Mouse (Mus musculus) kidney, embryonic 14.5 days (tissue): ENCODE measurements around the gene Abhd12. TPM values are rescaled to one million over a fixed set of nuclear protein-coding genes. Genes with fewer than 3 reads are reported as not detected.

Source experiments
- ATAC-seq: fragments of 200-750 bp; cut with Nextera tagmentation; 2 replicates; pipeline ENCODE4 v1.8.0; 2017; ENCODE audit warnings: moderate number of reproducible peaks, mild to moderate bottlenecking, moderate TSS enrichment, moderate library complexity; ENCODE audit not compliant: low FRiP score, low TSS enrichment
- H3K27ac ChIP-seq: fragments of 300-500 bp; sonication (generic); 2 replicates; pipeline ENCODE4 v1.5.1; 2014; ENCODE audit warnings: low read depth, mild to moderate bottlenecking, low read length, moderate library complexity, mixed read lengths
- H3K27me3 ChIP-seq: fragments of 300-500 bp; sonication (generic); 2 replicates; pipeline ENCODE4 v1.6.1; 2014; ENCODE audit warnings: mild to moderate bottlenecking, low read length; ENCODE audit not compliant: control insufficient read depth, insufficient read depth
- H3K36me3 ChIP-seq: fragments of 300-500 bp; sonication (generic); 2 replicates; pipeline ENCODE4 v1.6.1; 2014; ENCODE audit warnings: low read length, mixed read lengths; ENCODE audit not compliant: control insufficient read depth, insufficient read depth
- H3K4me1 ChIP-seq: fragments of 300-500 bp; sonication (generic); 2 replicates; pipeline ENCODE4 v1.6.1; 2014; ENCODE audit warnings: low read length, mixed read lengths; ENCODE audit not compliant: control insufficient read depth, insufficient read depth
- H3K4me2 ChIP-seq: fragments of 300-500 bp; sonication (generic); replicated peaks from 2 replicates; pipeline ENCODE4 v1.6.1; 2014; ENCODE audit warnings: low read depth, mild to moderate bottlenecking, low read length
- H3K4me3 ChIP-seq: fragments of 300-500 bp; sonication (generic); 2 replicates; pipeline ENCODE4 v1.5.1; 2014; ENCODE audit warnings: mild to moderate bottlenecking, low read length
- H3K9ac ChIP-seq: fragments of 300-500 bp; sonication (generic); 2 replicates; pipeline ENCODE4 v1.6.1; 2014; ENCODE audit warnings: low read depth, mild to moderate bottlenecking, low read length, moderate library complexity
- H3K9me3 ChIP-seq: fragments of 300-500 bp; sonication (generic); 2 replicates; pipeline ENCODE4 v1.6.1; 2016; ENCODE audit warnings: low read length; ENCODE audit not compliant: control insufficient read depth
- WGBS: fragments of 180-500 bp; shearing (Covaris S2); extraction: QIAGEN DNeasy Blood & Tissue Kit; methylation state at CpG from one replicate; pipeline ENCODE4 v1.1.7; 2014; 5-methylcytosine and 5-hydroxymethylcytosine counted together
- polyA plus RNA-seq: library from polyadenylated mRNA; unstranded; fragments of >200 nt; fragmentation: Nextera tagmentation; extraction: Ambion mirVana; gene quantifications from 2 replicates; pipeline ENCODE4 v1.2.1, GENCODE M21; 2014

The Abhd12 gene
- polyA plus RNA-seq, 1 experiment from 2014 or later = 72.0 TPM

DNA sequence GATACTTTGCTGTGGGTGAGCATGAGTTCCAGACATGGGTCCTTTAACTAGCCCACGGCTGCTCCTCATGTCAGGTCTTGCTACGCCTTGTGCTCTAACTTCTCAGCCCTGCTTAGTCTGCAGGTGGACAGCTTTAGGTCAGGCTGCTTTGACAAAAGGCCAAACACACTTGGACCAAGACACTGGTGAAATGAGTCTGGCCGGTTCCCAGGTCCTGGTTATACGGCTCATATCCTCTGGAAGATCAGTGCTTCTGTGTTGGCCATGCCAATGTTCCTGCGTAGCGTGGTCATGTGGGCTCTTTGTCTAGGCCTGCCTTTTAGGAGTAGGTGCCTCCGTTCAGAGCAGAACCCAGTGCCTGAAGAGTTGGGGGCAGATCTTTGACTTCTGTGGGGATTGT lies 72.5 kb downstream of the Abhd12 start:
- Histone ChIP-seq H3K9ac (no peak overlapping the region), H3K4me1 (no peaks in the 10 kb centered on the region), H3K27me3 (no peaks in the 10 kb centered on the region), H3K4me2 (no peak overlapping the region), H3K4me3 (no peak overlapping the region), H3K9me3 (no peaks in the 10 kb centered on the region), H3K36me3 (peaks cover 70% of the 10 kb centered on the region), H3K27ac (no peak overlapping the region)
- WGBS = 93% methylated on average over 7 of the region's 7 CpGs
- no peak for ATAC-seq

DNA sequence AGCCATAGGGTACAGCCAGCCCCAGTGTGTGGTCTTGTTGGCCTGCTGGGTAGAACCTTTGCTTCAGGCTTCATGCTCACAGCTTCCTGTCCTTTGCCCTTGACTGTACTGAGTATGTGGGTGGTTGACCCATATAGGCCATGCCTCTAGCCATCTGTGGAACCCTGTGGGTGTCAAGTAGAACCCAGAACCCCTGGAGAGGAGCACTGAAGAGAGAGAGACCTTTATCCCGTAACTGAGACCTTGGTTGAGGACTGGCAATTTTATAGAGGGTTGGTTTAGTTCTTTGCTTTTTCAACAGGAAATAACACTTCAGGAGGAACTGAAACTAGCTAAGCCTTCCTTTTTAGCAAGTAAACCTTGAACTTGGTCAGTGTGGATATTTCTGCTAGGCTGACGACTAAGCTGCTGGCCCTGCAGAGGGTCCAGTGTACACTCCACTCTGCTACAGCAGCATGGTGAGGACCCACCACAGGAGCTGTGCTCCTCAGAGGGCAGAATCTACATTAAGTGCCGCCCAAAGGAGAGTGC lies 73.6 kb downstream of the Abhd12 start:
- Histone ChIP-seq H3K27me3 (no peaks in the 10 kb centered on the region), H3K36me3 (peaks cover 81% of the 10 kb centered on the region), H3K4me2 (no peak overlapping the region), H3K4me1 (no peaks in the 10 kb centered on the region), H3K9me3 (no peaks in the 10 kb centered on the region), H3K4me3 (no peak overlapping the region), H3K27ac (no peak overlapping the region), H3K9ac (no peak overlapping the region)
- ATAC-seq = no peak
- whole genome bisulfite sequencing = 89% methylated on average over 3 of the region's 3 CpGs

DNA sequence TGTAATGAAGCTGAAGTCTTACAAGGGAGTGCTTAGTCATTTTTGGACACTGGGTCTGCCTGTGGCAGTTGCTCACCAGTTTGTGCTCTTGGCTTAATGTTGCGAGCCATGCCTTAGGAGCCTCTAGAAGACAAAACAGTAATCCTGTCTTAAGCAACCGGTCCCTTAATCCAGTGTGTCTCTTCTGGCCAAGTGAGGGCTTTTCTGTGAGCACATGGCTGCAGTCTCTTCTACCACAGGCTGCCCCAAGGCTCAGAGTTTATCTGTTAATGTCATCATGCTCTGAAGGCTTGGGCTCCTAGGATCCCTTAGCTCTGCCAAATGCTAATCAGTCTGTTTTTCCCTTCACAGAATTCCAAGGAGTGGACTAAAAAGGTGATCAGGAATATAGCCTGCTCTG lies 74.5 kb downstream of the Abhd12 start:
- H3K9ac ChIP-seq = no peak overlapping the region
- no peak overlapping the region for H3K4me3 ChIP-seq
- no peak overlapping the region for H3K4me2 ChIP-seq
- whole genome bisulfite sequencing = 85% methylated on average over 2 of the region's 2 CpGs
- ATAC-seq = no peak
- H3K9me3 ChIP-seq = no peaks in the 10 kb centered on the region
- peaks cover 89% of the 10 kb centered on the region for H3K36me3 ChIP-seq
- H3K4me1 ChIP-seq = no peaks in the 10 kb centered on the region
- H3K27me3 ChIP-seq = no peaks in the 10 kb centered on the region
- no peak overlapping the region for H3K27ac ChIP-seq

- ATAC-seq = no peak
- no peaks in the 10 kb centered on the region for H3K9me3 ChIP-seq
- H3K4me1 ChIP-seq = no peaks in the 10 kb centered on the region
- H3K27ac ChIP-seq = no peak overlapping the region
- H3K27me3 ChIP-seq = no peaks in the 10 kb centered on the region
- no peak overlapping the region for H3K9ac ChIP-seq
- WGBS = 79% methylated on average over 4 of the region's 4 CpGs
- no peak overlapping the region for H3K4me3 ChIP-seq
- no peak overlapping the region for H3K4me2 ChIP-seq
- H3K36me3 ChIP-seq = peaks cover 92% of the 10 kb centered on the region
These were observed 75.9 kb downstream of the Abhd12 start for GRCm38 (mm10) chr2:150828654-150829053.

DNA sequence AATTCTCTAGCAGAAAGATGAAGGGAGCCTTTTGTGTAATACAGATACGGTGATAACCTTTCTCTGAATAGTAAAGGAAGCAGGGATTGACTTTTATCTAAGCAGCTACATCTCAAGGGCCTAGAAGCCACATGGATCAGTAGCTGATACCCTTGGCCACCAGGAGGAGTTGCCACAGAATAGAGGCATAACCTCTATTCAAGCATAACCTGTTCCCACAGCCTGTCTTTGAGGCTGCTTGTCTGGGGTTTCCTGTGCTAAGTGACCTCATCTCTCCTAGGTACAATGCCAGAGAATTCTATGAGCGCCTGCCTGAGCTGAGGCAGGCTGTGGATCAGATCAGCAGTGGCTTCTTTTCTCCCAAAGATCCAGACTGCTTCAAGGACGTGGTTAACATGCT lies 76.4 kb downstream of the Abhd12 start:
- Histone ChIP-seq H3K4me1 (no peaks in the 10 kb centered on the region), H3K9me3 (no peaks in the 10 kb centered on the region), H3K9ac (no peak overlapping the region), H3K27me3 (no peaks in the 10 kb centered on the region), H3K36me3 (peaks cover 92% of the 10 kb centered on the region), H3K27ac (no peak overlapping the region), H3K4me3 (no peak overlapping the region), H3K4me2 (no peak overlapping the region)
- no peak for ATAC-seq
- WGBS = 92% methylated on average over 3 of the region's 3 CpGs

GRCm38 (mm10) chr2:150826426-150826825 lies 78.1 kb downstream of the Abhd12 start:
- Histone ChIP-seq H3K4me2 (no peak overlapping the region), H3K4me3 (no peak overlapping the region), H3K4me1 (no peaks in the 10 kb centered on the region), H3K27ac (no peak overlapping the region), H3K9ac (no peak overlapping the region), H3K9me3 (no peaks in the 10 kb centered on the region), H3K27me3 (no peaks in the 10 kb centered on the region), H3K36me3 (peaks cover 82% of the 10 kb centered on the region)
- 88% methylated on average over 3 of the region's 3 CpGs for WGBS
- ATAC-seq = no peak

- Histone ChIP-seq H3K4me3 (no peak overlapping the region), H3K36me3 (peaks cover 77% of the 10 kb centered on the region), H3K9me3 (no peaks in the 10 kb centered on the region), H3K4me2 (no peak overlapping the region), H3K4me1 (no peaks in the 10 kb centered on the region), H3K27ac (no peak overlapping the region), H3K9ac (no peak overlapping the region), H3K27me3 (no peaks in the 10 kb centered on the region)
- WGBS = 87% methylated on average over 8 of the region's 8 CpGs
- ATAC-seq = no peak
These were observed 81.6 kb downstream of the Abhd12 start for GRCm38 (mm10) chr2:150822987-150823386.

GRCm38 (mm10) chr2:150820720-150821119 lies 83.8 kb downstream of the Abhd12 start:
- H3K4me2 ChIP-seq = no peak overlapping the region
- no peaks in the 10 kb centered on the region for H3K9me3 ChIP-seq
- 93% methylated on average over 8 of the region's 8 CpGs for WGBS

GRCm38 (mm10) chr2:150818742-150819141 lies 85.8 kb downstream of the Abhd12 start:
- H3K9ac ChIP-seq = no peak overlapping the region
- no peak overlapping the region for H3K4me3 ChIP-seq
- H3K27ac ChIP-seq = no peak overlapping the region
- no peak for ATAC-seq
- H3K4me1 ChIP-seq = no peaks in the 10 kb centered on the region
- 80% methylated on average over 8 of the region's 8 CpGs for WGBS
- H3K4me2 ChIP-seq = no peak overlapping the region
- no peaks in the 10 kb centered on the region for H3K9me3 ChIP-seq
- H3K27me3 ChIP-seq = no peaks in the 10 kb centered on the region
- H3K36me3 ChIP-seq = peaks cover 74% of the 10 kb centered on the region

More at GRCm38 (mm10) chr2:150820720-150821119, 83.8 kb downstream of the Abhd12 start:
- Histone ChIP-seq H3K27me3 (no peaks in the 10 kb centered on the region), H3K36me3 (peaks cover 70% of the 10 kb centered on the region), H3K27ac (no peak overlapping the region), H3K4me1 (no peaks in the 10 kb centered on the region), H3K9ac (no peak overlapping the region), H3K4me3 (no peak overlapping the region)
- ATAC-seq = no peak
